Mouse (Mus musculus): Measurements from ENCODE around the gene Alx3.
"Not testable (repeated sequence)": the region's sequence is repeated elsewhere in the genome, so short reads cannot be mapped to it uniquely, and the experiment has no call there.

Gene Alx3

GRCm38 (mm10) chr3:107624424-107624823 lies 29.6 kb downstream of the Alx3 start:
- peak; percentile 8 to 51 for DNase-seq (ENCODE audit: low spot score in 2 of 2)

- peak in 1 of 2 experiments; percentile 55 for DNase-seq (ENCODE audit: low spot score in 2 of 2)
Observed at GRCm38 (mm10) chr3:107625536-107625935, 30.7 kb downstream of the Alx3 start.

GRCm38 (mm10) chr3:107626751-107627150 lies 31.9 kb downstream of the Alx3 start:
- peak in 1 of 2 experiments; percentile 53 for DNase-seq (ENCODE audit: low spot score in 2 of 2)

- DNase-seq (ENCODE audit: low spot score in 2 of 2): peak in 1 of 2 experiments; percentile 40
Observed at GRCm38 (mm10) chr3:107627641-107628040, 32.8 kb downstream of the Alx3 start.

GRCm38 (mm10) chr3:107628551-107628950 lies 33.7 kb downstream of the Alx3 start:
- DNase-seq (ENCODE audit: low spot score in 2 of 2): no peak

- no peak for DNase-seq (ENCODE audit: low spot score in 2 of 2)
Observed at GRCm38 (mm10) chr3:107629411-107629810, 34.6 kb downstream of the Alx3 start.

- no peak for DNase-seq (ENCODE audit: low spot score in 2 of 2)
Observed at GRCm38 (mm10) chr3:107630682-107631522, 36.1 kb downstream of the Alx3 start, which contains the start of gene Gm10961. Gene Gm10961, plus strand, starts transcription at chr3:107631322.

- peak; percentile 89 to 94 for DNase-seq (ENCODE audit: low spot score in 2 of 2)
Observed at GRCm38 (mm10) chr3:107631523-107631958, 36.7 kb downstream of the Alx3 start, which contains the start of gene Strip1. Gene Strip1, minus strand, starts transcription at chr3:107631694.

GRCm38 (mm10) chr3:107632786-107633185 lies 38.0 kb downstream of the Alx3 start:
- DNase-seq (ENCODE audit: low spot score in 2 of 2): no peak

GRCm38 (mm10) chr3:107633906-107634305 lies 39.1 kb downstream of the Alx3 start:
- DNase-seq (ENCODE audit: low spot score in 2 of 2): no peak

GRCm38 (mm10) chr3:107635836-107636235 lies 41.0 kb downstream of the Alx3 start:
- no peak for DNase-seq (ENCODE audit: low spot score in 2 of 2)

GRCm38 (mm10) chr3:107636236-107636635 lies 41.4 kb downstream of the Alx3 start:
- DNase-seq (ENCODE audit: low spot score in 2 of 2): no peak

GRCm38 (mm10) chr3:107637606-107638172 lies 42.9 kb downstream of the Alx3 start:
- no peak for DNase-seq (ENCODE audit: low spot score in 2 of 2)

- no peak for DNase-seq (ENCODE audit: low spot score in 2 of 2)
Observed at GRCm38 (mm10) chr3:107646947-107647346, 52.1 kb downstream of the Alx3 start.

GRCm38 (mm10) chr3:107650276-107650675 lies 55.4 kb downstream of the Alx3 start:
- not testable (repeated sequence) for DNase-seq (ENCODE audit: low spot score in 2 of 2)

- no peak for DNase-seq (ENCODE audit: low spot score in 2 of 2)
Observed at GRCm38 (mm10) chr3:107652968-107653367, 58.1 kb downstream of the Alx3 start.

- DNase-seq (ENCODE audit: low spot score in 2 of 2): no peak
Observed at GRCm38 (mm10) chr3:107654861-107655260, 60.0 kb downstream of the Alx3 start.

Data from spleen, postnatal 4 days (tissue).